Mouse (Mus musculus) left cerebral cortex, adult 9 months (tissue): ENCODE results near the gene Minpp1.
A peak's percentile ranks its signal among the peaks of the same experiment; 100 is the strongest.

ENCODE experiments used
- DNase-seq, 2 experiments: peaks; one replicate each; pipeline ENCODE4 v3.0.0; 2022; ENCODE audit warnings: low spot score in 2 of 2

Gene Minpp1

GRCm38 (mm10) chr19:32489166-32489895, 3.8 kb downstream of the Minpp1 start:
- no peak for DNase-seq

DNA sequence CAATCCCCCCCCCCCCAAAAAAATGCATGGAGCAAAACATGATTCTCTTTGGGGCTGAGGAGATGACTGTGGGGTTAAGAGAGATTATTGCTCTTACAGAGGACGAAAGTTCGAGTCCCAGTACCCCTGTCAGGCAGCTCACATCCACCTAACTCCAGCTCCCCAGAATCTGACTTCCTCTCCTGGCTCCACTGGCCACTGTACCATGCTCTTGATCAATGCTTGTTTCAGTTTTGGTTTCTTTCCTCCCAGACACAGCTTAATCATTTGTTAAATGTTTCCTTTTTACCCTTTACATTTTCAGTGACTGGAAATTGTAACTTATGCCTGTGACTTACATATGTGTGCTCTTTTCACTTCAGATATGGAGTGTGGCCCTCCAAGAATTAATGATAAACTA, 5.4 kb downstream of the Minpp1 start:
- no peak for DNase-seq

DNA sequence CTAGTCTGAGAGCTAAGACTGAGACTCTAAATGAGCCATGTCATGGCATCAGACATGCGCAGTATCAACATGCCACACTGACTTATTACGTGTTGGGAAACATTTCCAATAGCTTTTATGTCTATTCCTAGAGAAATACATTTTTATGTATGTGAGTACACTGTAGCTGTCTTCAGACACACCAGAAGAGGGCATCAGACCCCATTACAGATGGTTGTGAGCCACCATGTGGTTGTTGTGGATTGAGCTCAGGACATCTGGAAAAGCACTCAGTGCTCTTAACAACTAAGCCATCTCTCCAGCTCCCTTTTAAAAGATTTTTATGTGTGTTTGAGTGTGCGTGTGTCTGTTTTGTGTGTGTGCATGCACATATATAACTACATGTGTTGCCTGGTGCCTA, 6.8 kb downstream of the Minpp1 start:
- no peak for DNase-seq

GRCm38 (mm10) chr19:32492981-32493380, 7.4 kb downstream of the Minpp1 start:
- no peak for DNase-seq

DNA sequence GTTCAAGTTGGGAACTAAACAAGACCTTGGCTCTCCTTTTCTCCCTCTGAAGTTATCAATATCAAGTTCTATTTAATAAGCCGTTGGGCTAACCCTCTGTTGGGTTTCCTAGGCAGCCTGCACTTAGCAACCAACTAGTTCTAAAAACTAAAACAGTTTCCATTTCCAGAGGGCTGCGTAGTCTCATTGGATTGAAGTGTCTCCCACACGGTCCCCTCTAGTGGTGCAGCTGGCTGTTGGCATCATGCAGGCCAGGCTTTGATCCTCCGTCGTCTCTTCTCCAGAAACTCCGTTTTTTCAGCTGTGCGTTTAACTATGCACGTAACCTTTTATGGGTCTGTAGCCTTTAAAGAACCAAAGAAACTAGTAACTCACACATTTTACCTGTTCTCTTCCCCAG, 7.9 kb downstream of the Minpp1 start:
- peak in 1 of 2 experiments; percentile 26 for DNase-seq

DNA sequence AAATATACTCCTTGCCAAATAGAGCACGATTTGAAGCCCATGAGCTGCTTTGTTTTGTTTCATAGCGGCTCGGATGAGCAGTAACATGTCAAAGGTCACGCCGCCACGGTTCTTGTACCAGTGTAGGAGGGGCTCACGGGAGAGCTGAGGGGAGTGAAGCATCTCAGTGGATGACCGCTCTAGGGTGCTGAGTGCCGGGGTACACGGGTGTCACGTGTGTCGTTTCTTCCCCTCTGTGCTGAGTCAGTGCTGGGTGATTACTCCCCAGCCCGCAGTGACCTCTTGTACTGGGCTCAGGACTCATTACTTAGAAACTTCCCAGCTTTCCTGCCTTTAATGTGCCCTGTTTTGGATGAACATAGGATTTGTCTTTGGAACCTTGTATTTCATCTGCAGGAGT, 9.0 kb downstream of the Minpp1 start:
- no peak for DNase-seq

GRCm38 (mm10) chr19:32495034-32495433, 9.5 kb downstream of the Minpp1 start:
- DNase-seq, result no peak

- no peak for DNase-seq
These were observed 11.8 kb downstream of the Minpp1 start for GRCm38 (mm10) chr19:32497411-32497810.

GRCm38 (mm10) chr19:32498002-32498401, 12.4 kb downstream of the Minpp1 start:
- DNase-seq, result no peak

- no peak for DNase-seq
These were observed 15.8 kb downstream of the Minpp1 start for GRCm38 (mm10) chr19:32501414-32501813.

- DNase-seq, result no peak
These were observed 20.5 kb downstream of the Minpp1 start for GRCm38 (mm10) chr19:32506081-32506480.

DNA sequence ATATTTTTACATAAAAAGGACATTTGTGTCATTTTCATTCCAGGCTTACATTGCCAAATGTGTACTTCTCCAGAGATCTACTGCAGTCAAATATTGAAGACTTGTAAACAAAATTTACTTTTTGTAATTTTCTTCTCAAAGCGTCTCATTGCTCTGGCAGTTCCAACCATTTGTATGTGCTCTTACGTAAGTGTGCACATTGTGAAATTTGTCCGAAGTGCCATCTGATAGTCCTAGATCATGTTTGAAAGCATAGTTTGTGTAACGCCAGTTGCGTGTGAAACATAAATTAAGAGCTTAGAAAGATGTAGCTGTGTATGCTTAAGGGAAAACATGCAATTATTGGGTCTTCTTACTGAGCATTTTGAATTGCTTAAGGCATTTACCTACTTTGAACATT, 20.9 kb downstream of the Minpp1 start:
- DNase-seq, result no peak

- DNase-seq, result no peak
These were observed 21.5 kb downstream of the Minpp1 start for GRCm38 (mm10) chr19:32507100-32507499.

- no peak for DNase-seq
These were observed 22.0 kb downstream of the Minpp1 start for GRCm38 (mm10) chr19:32507526-32507925.

- no peak for DNase-seq
These were observed 24.7 kb downstream of the Minpp1 start for GRCm38 (mm10) chr19:32510267-32510666.

GRCm38 (mm10) chr19:32510962-32511361, 25.4 kb downstream of the Minpp1 start:
- DNase-seq, result no peak

DNA sequence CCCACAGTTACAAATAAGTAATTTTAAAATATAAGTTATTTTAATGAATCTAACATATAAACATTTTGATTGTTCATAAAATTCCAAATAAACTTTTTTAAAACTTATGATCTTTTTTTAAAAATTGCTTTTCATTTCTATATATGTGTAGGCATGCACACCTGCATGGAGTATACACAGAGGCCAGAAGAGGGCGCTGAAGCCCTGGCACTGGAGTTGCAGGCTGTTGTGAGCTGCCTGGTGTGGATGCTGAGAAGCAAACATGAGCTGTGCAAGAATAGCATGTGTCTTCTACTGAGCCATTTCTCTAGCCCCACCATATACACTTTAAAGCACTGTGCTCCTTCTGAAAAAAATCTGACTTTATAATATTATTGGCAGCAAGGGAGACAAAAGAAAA, 26.9 kb downstream of the Minpp1 start:
- no peak for DNase-seq

- DNase-seq, result no peak
These were observed 31.0 kb downstream of the Minpp1 start for GRCm38 (mm10) chr19:32516575-32516974.

- DNase-seq, result no peak
These were observed 35.9 kb downstream of the Minpp1 start for GRCm38 (mm10) chr19:32521446-32521845.

DNA sequence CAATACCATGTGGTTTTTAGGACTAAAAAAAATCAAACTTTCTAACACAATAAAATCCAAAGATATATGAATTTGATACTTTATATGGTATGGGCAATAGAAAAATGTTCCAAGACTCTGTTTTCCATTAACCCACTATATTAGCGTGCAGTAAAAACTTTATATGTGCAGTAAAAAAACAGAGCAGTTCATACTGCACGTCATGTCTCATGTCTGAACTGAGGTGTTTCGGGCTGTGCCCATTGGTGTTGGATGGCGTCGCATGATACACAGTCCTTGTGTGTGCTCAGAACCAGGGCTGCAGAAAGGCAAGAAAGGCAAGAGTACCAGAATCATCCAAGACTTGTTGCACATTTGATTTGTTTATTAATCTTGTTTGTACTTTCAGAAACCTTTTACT, 36.7 kb downstream of the Minpp1 start:
- DNase-seq, result no peak

- DNase-seq, result no peak
These were observed 37.3 kb downstream of the Minpp1 start for GRCm38 (mm10) chr19:32522753-32523307.

GRCm38 (mm10) chr19:32523769-32524515, 38.4 kb downstream of the Minpp1 start:
- no peak for DNase-seq

- no peak for DNase-seq
These were observed 38.9 kb downstream of the Minpp1 start for GRCm38 (mm10) chr19:32524516-32524860.
